Mouse (Mus musculus): ENCODE data around the gene Ephx4. TPM values are rescaled to one million over a fixed set of nuclear protein-coding genes. Genes with fewer than 3 reads are reported as not detected.
A peak's percentile ranks its signal among the peaks of the same experiment; 100 is the strongest.

The Ephx4 gene
- total RNA-seq, 2 experiments from 2014 or later, result 0.64 to 0.75 TPM

- DNase-seq, result no peak
Observed at GRCm38 (mm10) chr5:107434001-107434400, 31.5 kb downstream of the Ephx4 start.

GRCm38 (mm10) chr5:107436185-107436584 lies 33.6 kb downstream of the Ephx4 start:
- no peak for DNase-seq

- no peak for DNase-seq
Observed at GRCm38 (mm10) chr5:107436587-107437209, 34.2 kb downstream of the Ephx4 start.

- DNase-seq, result peak; percentile 94
Observed at GRCm38 (mm10) chr5:107437464-107438281, 35.1 kb downstream of the Ephx4 start, which contains the start of gene Btbd8. Gene Btbd8 (plus strand): TSS chr5:107437997.

GRCm38 (mm10) chr5:107438353-107438752 lies 35.8 kb downstream of the Ephx4 start:
- DNase-seq, result no peak

GRCm38 (mm10) chr5:107441881-107442280 lies 39.3 kb downstream of the Ephx4 start:
- DNase-seq, result no peak

GRCm38 (mm10) chr5:107444251-107444650 lies 41.7 kb downstream of the Ephx4 start:
- DNase-seq, result no peak

GRCm38 (mm10) chr5:107447977-107448376 lies 45.4 kb downstream of the Ephx4 start:
- DNase-seq, result no peak

GRCm38 (mm10) chr5:107448784-107449183 lies 46.2 kb downstream of the Ephx4 start:
- DNase-seq, result no peak

GRCm38 (mm10) chr5:107449620-107450019 lies 47.1 kb downstream of the Ephx4 start:
- no peak for DNase-seq

- no peak for DNase-seq
Observed at GRCm38 (mm10) chr5:107450299-107450698, 47.8 kb downstream of the Ephx4 start.

- DNase-seq, result no peak
Observed at GRCm38 (mm10) chr5:107462147-107463076, 59.9 kb downstream of the Ephx4 start.

- no peak for DNase-seq
Observed at GRCm38 (mm10) chr5:107466501-107466900, 64.0 kb downstream of the Ephx4 start.

GRCm38 (mm10) chr5:107467098-107467497 lies 64.6 kb downstream of the Ephx4 start:
- DNase-seq, result no peak

- DNase-seq, result no peak
Observed at GRCm38 (mm10) chr5:107470600-107471329, 68.2 kb downstream of the Ephx4 start.

Other genes starting within 250 kb of the Ephx4 start
- gene Tgfbr3, start 113.1 kb upstream of the Ephx4 start, total RNA-seq (2021), result 10 to 100 TPM; 13.6 to 20.1 TPM
- gene Brdt, start 71.6 kb upstream of the Ephx4 start, total RNA-seq (2021), result 1 to 10 TPM; 2.3 to 2.4 TPM
- not detected for gene Lpcat2b, start 28.8 kb downstream of the Ephx4 start, total RNA-seq (2021)
- gene Btbd8, start 35.3 kb downstream of the Ephx4 start, total RNA-seq (2021), result 10 to 100 TPM in 1 of 2 experiments, 1 to 10 TPM in 1; 8.7 to 10.8 TPM
- gene Gm42669, start 104.9 kb downstream of the Ephx4 start, total RNA-seq (2021), result not detected
- not detected for gene 1700028K03Rik, start 132.0 kb downstream of the Ephx4 start, total RNA-seq (2021)
- gene Rpap2, start 194.6 kb downstream of the Ephx4 start, total RNA-seq (2021), result 10 to 100 TPM; 10.3 to 11.3 TPM
- 1 to 10 TPM; 5.3 to 5.8 TPM for gene Glmn, start 195.2 kb downstream of the Ephx4 start, total RNA-seq (2021)

Measured in gastrocnemius, postnatal 25 days (tissue).